Mouse (Mus musculus) heart, adult 11 months (tissue): ENCODE data around the gene Arl8a.
"Not testable (repeated sequence)": the region's sequence is repeated elsewhere in the genome, so short reads cannot be mapped to it uniquely, and the experiment has no call there.

Experiments used
- DNase-seq: peaks from one replicate; pipeline ENCODE4 v3.0.0; 2022

Gene Arl8a

GRCm38 (mm10) chr1:135170299-135170698, 23.7 kb downstream of the Arl8a start:
- DNase-seq = no peak

- DNase-seq = no peak
These were observed 24.6 kb downstream of the Arl8a start for GRCm38 (mm10) chr1:135171202-135171601.

GRCm38 (mm10) chr1:135171984-135172383, 25.4 kb downstream of the Arl8a start:
- DNase-seq = peak; percentile 93

GRCm38 (mm10) chr1:135173311-135173710, 26.7 kb downstream of the Arl8a start:
- no peak for DNase-seq

GRCm38 (mm10) chr1:135175176-135175575, 28.6 kb downstream of the Arl8a start:
- DNase-seq = no peak

GRCm38 (mm10) chr1:135177724-135178123, 31.1 kb downstream of the Arl8a start:
- DNase-seq = no peak

GRCm38 (mm10) chr1:135178863-135179262, 32.2 kb downstream of the Arl8a start:
- no peak for DNase-seq

- DNase-seq = no peak
These were observed 34.2 kb downstream of the Arl8a start for GRCm38 (mm10) chr1:135180830-135181229.

- no peak for DNase-seq
These were observed 34.7 kb downstream of the Arl8a start for GRCm38 (mm10) chr1:135181275-135181674.

- no peak for DNase-seq
These were observed 35.4 kb downstream of the Arl8a start for GRCm38 (mm10) chr1:135181880-135182623.

- DNase-seq = no peak
These were observed 36.4 kb downstream of the Arl8a start for GRCm38 (mm10) chr1:135182975-135183374.

GRCm38 (mm10) chr1:135183448-135183847, 36.8 kb downstream of the Arl8a start:
- no peak for DNase-seq

- peak; percentile 84 for DNase-seq
These were observed 37.4 kb downstream of the Arl8a start for GRCm38 (mm10) chr1:135183941-135184570.

- DNase-seq = no peak
These were observed 39.3 kb downstream of the Arl8a start for GRCm38 (mm10) chr1:135185936-135186335.

GRCm38 (mm10) chr1:135186427-135186826, 39.8 kb downstream of the Arl8a start:
- no peak for DNase-seq

- not testable (repeated sequence) for DNase-seq
These were observed 40.4 kb downstream of the Arl8a start for GRCm38 (mm10) chr1:135187016-135187415.

GRCm38 (mm10) chr1:135188197-135188596, 41.6 kb downstream of the Arl8a start:
- DNase-seq = peak; percentile 93

GRCm38 (mm10) chr1:135189186-135189585, 42.6 kb downstream of the Arl8a start:
- DNase-seq = no peak

- DNase-seq = not testable (repeated sequence)
These were observed 47.7 kb downstream of the Arl8a start for GRCm38 (mm10) chr1:135194335-135194734.

GRCm38 (mm10) chr1:135195907-135196440, 49.4 kb downstream of the Arl8a start:
- peak; percentile 96 for DNase-seq

- DNase-seq = no peak
These were observed 51.8 kb downstream of the Arl8a start for GRCm38 (mm10) chr1:135198412-135198811.

GRCm38 (mm10) chr1:135199014-135199819, 52.6 kb downstream of the Arl8a start:
- peak; percentile 91 for DNase-seq

- no peak for DNase-seq
These were observed 53.8 kb downstream of the Arl8a start for GRCm38 (mm10) chr1:135200400-135200799.
